Mouse (Mus musculus): ENCODE data around the gene Wipi2.

The Wipi2 gene

DNA sequence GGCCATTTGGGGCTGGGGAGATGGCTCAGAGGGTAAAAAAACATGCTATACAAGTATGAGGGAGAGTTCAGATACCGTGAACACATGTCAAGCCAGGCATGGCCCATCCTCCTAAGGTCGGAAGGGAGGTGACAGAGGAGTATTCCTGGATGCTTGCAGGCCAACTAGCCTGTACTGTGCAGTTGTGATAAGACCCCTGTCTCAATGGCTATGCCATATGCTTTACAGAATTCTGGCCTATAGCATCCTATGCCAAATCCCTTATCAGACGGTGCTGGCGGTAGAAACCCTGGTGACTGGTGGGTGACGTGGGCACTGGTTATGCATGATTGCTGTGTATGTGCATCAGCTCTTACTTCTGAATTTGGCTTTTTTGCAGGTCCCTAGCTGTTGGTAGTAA, 10.3 kb downstream of the Wipi2 start:
- DNase-seq, result no peak

DNA sequence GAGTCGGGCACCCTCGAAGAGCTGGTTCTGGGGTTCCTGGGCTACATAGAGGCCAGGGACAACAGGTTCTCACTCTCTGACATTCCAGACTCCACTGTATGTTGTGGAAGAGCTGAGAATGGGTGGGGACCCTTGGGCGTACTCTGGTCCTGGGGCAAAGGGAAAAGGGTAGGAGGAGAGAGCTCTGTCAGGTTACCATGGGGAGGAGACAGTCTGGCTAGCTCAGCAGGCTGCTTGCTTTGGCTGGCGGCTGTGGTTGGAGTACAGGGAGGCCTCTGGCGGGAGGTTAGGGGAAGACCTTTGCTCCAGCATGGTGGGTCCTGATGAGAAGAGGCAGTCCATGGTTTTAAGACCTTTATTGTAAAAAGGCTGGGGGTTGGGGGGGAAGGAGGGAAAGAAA, 12.6 kb downstream of the Wipi2 start:
- DNase-seq, result peak; percentile 34 to 60

- no peak for DNase-seq
Measured at GRCm38 (mm10) chr5:142641331-142642051, 14.0 kb downstream of the Wipi2 start.

- DNase-seq, result no peak
Measured at GRCm38 (mm10) chr5:142648162-142648561, 20.7 kb downstream of the Wipi2 start.

DNA sequence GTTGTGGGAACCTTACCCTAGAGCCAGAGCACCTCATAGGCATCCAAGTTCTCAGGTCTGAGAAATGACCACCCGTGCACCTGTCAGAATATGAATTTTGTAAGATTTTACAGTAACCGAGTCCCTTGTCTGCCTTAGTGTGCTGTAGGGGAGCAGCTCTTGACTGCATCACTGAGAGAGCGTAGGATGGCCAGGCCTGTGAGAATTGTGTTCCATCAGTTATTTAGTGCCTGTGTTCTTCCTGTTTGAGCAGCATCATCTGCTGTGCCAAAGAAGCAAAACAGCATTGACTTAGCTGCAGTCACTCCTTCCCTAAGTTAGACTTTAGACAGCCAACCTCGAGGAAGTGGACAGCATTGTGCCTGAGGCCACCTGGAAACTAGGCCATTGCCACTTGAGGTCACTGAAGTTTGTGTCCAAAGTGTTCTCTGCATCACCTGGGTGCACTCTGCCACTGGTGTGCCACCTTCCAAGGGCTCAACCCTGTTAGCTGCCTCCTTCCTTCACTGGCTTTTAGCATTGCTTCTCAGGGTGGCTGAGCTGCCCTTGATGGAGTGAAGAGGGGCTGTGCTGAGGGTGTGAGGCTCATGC, 22.1 kb downstream of the Wipi2 start:
- no peak for DNase-seq

DNA sequence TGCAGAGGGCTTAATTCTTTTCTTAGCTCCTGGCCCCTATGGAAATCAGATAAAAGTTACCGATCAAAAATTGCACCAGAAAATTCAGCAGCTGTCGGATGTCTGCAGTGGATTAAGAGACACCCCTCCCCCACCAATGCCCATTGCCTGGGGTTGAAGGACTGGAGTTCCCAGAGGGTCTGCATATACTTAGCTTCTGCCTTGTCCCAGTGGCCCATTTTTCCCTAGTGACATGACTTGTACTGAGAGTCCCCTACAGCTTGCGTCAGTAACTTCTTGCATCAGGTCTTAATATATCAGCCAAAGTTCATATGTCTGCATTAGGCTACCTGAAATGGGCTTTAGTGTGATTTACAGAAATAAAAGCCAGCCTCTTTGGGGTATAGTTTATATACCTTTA, 22.9 kb downstream of the Wipi2 start:
- DNase-seq, result no peak

DNA sequence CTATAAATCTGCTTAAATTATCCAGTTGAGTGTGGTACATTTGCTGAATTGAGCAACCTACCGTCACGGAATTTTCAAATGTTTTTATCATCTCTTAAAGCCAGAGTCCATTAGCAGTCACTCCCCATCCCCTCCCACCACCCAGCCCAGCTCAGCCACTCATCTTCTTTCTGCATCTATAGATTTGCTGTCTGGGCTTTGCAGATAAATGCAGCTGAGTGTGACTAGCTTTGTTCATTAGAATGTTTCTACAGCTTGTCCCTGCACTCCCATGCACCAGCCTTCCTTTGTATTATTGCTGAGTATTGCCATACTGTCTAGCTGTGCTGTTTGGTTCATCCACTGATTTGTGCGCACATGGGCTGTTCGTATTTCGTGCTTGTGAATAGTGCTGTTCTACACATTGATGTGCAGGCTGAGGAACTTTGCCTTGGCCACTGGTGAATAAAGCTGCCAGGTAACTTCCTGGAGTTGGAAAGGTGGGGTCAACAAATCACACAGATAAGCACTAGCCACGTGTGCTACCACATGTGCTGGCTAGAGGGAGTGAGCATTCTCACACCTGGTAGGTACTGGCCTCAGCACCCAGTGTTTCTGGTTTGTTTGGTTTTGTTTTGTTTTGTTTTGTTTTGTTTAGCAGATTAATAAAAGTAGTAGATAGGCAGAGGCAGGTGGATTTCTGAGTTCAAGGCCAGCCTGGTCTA, 23.4 kb downstream of the Wipi2 start:
- no peak for DNase-seq

DNA sequence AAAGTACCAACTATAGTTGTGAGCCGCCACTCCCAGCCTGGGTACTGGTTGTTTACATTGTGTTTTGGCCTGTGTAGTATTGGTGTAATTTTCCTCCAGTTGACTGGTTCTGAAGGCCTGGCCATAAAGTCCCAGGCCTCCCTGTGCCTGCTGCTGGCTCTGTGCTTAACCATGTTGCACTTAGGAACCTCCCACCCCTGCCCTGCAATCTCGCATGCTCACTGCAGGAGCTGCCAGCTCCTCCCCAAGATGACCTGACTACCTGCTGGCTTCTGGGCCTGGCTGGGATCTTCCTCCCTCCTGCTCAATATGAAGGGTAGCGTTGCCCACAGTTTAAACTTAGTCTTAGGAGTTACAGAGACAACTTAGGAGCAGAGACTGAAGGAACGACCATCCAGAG, 24.8 kb downstream of the Wipi2 start:
- peak in 1 of 2 experiments; percentile 32 for DNase-seq

DNA sequence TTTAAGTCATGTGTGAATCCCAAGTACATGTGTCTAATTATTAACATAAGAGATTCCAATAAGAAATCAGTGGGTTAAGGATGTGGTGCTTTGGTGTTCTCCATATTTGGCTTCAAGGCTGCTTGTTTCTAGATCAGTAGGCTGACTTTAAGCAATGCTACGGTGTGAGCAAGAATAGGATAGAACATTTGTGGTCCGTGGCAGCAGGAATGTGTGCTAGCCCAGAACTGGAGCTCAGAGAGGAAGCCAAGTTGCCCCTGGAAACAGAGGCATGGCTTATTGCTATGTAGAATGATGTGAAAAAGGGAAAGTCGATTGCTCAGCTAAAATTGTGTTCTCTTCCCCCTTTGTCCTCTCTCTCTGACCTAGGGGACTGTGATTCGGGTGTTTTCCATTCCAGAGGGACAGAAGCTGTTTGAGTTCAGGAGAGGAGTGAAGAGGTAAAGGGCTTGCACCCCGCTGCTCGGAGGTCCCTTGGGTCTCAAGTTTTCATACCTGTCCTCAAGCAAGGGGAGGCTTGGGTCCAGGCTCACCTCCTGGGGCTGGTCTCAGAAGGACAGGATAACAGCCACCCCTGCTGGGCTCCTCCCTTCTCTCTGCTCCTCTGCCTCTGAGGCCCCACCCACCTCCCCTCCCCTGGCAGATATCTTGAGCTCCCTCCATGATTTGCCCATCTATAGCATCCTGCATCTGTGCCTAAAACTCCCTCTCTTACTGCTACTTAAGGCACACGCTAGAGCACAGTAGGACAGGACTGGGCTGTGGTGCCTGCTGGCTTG, 33.3 kb downstream of the Wipi2 start:
- DNase-seq, result no peak

GRCm38 (mm10) chr5:142667921-142668320, 40.4 kb downstream of the Wipi2 start:
- DNase-seq, result no peak

GRCm38 (mm10) chr5:142668556-142669263, 41.2 kb downstream of the Wipi2 start:
- no peak for DNase-seq

- peak in 1 of 2 experiments; percentile 17 for DNase-seq
Measured at GRCm38 (mm10) chr5:142669726-142670125, 42.2 kb downstream of the Wipi2 start.

DNA sequence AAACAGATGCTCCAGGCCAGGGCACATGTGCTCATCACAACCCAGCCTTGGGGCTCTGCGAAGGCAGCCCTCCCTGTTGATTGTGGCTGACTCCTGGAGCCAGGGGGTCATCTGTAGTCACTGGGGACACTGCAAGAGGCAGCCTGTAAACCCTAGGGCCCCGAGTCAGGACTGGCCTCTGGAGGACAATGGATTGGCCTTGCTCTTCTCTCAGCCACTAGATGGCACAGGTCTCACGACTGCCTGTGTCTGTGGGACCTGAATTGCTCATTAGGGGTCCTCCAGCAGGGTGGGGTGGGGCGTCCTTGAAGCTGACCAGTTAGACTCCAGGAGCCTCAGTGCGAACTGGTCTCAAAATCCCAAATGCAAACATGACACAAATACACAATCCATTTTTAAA, 45.6 kb downstream of the Wipi2 start:
- DNase-seq, result peak; percentile 30 to 40

DNA sequence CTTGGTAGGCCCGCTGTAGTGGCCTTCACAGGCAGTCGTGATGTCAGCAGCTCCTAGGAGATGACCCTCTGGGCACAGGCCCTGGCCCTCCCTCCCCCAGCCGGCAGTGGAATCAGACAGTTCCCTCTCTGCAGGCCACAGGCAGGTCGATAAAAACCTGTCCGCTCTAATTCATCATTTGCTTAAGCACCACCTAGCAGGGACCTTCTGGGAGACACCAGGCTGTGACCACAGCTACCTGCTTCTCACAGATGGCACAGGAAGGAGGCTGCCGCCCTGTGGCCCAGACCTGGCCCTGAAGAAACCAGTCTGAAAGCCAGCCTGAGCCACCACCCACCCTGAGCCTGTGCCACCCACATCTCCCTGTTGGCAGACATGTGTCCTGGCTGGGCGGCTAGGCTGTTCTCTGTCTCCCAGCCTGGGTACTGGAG, 50.7 kb downstream of the Wipi2 start:
- no peak for DNase-seq

DNA sequence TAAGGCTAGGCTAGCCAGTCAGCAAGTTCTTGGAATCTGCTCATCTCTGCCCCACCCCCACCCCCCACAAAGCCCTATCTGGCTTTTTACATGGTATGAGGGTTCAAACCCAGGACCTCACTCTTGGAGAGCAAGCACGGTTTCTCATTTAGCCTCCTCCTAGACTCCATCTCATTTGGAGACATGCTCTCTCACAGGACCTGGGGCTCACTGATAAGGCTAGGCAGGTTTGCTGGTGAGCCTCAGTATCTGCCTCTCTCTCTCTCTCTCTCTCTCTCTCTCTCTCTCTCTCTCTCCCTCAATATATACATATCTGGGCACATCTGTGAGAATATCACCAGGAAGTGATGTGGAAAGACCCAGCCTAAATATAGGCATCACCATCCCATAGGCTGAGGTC, 51.6 kb downstream of the Wipi2 start:
- DNase-seq, result no peak

GRCm38 (mm10) chr5:142681911-142682310, 54.4 kb downstream of the Wipi2 start:
- no peak for DNase-seq

DNA sequence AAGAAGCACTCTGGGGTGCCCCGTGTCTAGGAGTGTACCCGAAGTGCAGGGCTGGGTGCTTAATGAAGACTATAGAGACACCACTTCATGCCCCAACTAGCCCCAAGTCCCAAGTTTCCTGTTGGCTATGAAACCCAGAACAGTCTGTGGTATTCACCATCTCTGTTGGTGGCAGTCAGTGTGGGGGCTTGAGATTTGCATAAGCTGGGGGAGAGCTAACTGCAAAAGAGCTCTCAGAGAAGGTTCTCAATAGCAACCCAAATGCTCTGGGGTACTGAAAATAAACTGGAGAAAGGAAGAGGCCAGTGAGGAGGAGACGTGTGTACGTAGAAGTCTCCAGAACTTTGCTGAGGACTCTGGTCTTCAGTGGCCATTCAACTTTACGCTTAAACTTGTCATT, 55.0 kb downstream of the Wipi2 start:
- DNase-seq, result no peak

GRCm38 (mm10) chr5:142688866-142689265, 61.4 kb downstream of the Wipi2 start:
- DNase-seq, result no peak

DNA sequence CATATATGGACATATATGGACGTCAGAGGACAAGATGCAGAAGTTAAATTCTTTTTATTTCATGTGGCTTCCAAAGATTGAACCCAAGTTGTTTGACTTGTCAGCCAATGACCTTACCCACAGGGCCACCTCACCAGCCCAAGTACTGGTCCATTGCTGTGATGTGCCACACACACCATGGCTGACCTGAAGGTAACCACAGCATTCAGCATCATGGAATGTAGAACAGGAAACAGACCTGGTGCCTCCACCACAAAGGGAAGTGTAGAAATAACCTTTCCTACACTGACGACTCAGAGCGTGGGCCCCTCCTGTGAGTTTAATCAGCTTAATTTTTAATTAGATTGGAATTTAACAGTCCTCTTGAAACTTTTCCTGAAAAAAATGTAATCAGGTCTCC, 62.8 kb downstream of the Wipi2 start:
- DNase-seq, result no peak

DNA sequence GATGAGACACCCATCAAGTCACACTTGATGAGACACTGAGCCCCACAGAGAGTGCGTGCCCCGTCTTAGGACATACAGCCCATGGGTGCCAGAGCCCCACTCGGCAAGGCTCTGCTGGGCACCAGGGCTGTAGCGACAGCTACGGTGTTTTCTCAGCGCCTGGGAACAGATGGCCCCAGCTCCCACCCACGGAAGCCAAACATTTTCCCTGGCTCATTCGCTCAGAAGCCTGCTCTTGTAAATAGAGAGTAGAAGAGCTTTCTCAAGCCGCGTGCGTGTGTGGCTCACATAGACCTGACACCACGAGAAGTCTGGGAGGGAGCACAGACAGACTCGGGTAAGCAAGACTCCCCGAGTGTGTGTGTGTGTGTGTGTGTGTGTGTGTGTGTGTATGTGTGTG, 64.8 kb downstream of the Wipi2 start, which contains the start of gene Slc29a4:
Gene Slc29a4 (plus strand): TSS at position 265 of the 400 bp plus-strand sequence.
- DNase-seq, result no peak

DNA sequence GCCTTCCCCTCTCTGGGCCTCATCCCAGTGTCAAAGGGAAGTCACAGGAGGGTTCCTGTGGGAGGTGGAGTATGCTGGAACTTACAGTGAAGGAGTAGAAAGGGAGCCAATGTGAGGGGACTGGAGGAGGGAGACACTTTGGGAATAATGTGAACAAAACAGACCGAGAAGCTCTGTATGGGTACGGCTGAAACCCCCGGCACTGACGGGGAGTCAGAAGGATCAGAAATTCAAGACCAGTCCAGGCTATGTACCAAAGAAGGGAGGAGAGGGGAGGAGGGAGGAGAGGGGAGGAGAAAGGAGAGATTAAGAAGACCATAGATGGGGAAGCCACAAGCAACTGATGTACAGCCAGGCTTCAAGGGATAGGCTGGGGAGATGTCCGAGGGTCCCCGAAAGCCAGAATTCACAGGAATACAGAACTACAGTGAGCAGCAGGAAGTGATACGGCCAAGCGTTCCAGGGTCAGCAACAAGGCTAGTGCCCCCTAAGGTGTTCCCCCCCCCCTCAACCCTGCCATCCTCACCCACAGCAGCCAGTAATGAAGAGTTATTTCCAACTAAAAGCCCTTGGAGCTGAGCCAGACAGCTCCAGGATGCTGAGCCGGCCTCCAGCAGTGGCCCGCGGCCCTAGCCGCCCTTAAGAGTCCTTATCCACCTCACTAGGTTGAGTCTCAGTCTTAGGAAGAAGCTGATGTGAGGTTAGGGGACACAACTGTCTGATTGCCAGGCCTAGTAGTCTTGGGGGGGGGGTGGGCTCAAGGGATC, 65.7 kb downstream of the Wipi2 start:
- DNase-seq, result no peak
